Mouse (Mus musculus) ES-E14 (cell line): Measurements from ENCODE around the gene Bola2. TPM values are rescaled to one million over a fixed set of nuclear protein-coding genes. Genes with fewer than 3 reads are reported as not detected.

ENCODE experiments used
- DNase-seq: peaks from one replicate; pipeline ENCODE4 v3.0.0-alpha.2; 2013; ENCODE audit warnings: low read depth, low spot score
- H3K27ac ChIP-seq: 2 replicates; pipeline ENCODE4 v1.5.1; 2012; ENCODE audit warnings: low read depth, mild to moderate bottlenecking, low read length, moderate library complexity, mixed read lengths; ENCODE audit not compliant: poor library complexity, insufficient read depth, severe bottlenecking
- H3K36me3 ChIP-seq: 2 replicates; pipeline ENCODE4 v1.6.1; 2012; ENCODE audit warnings: mild to moderate bottlenecking, low read length, moderate library complexity, mixed read lengths; ENCODE audit not compliant: control insufficient read depth, poor library complexity, insufficient read depth, severe bottlenecking
- H3K4me1 ChIP-seq, 2 experiments: fragments of 150-350 bp in 1 of 2; sonication (generic) in 1 of 2; 2 replicates each; pipeline ENCODE4 v1.6.1; 2012; ENCODE audit warnings: low read length in 2 of 2, mild to moderate bottlenecking in 1 of 2, mixed read lengths in 1 of 2; ENCODE audit not compliant: control insufficient read depth in 2 of 2, insufficient read depth in 2 of 2, poor library complexity in 1 of 2
- H3K4me3 ChIP-seq, 2 experiments: fragments of 150-350 bp in 1 of 2; sonication (generic) in 1 of 2; 2 replicates each; pipeline ENCODE4 v1.5.1; 2012; ENCODE audit warnings: low read length in 2 of 2, low read depth in 1 of 2, mild to moderate bottlenecking in 1 of 2, mixed read lengths in 1 of 2; ENCODE audit not compliant: insufficient read depth in 1 of 2, poor library complexity in 1 of 2, severe bottlenecking in 1 of 2
- H3K9ac ChIP-seq: 2 replicates; pipeline ENCODE4 v1.6.1; 2012; ENCODE audit warnings: low read depth, mild to moderate bottlenecking, low read length, mixed read lengths; ENCODE audit not compliant: poor library complexity, insufficient read depth, severe bottlenecking
- H3K9me3 ChIP-seq: fragments of 150-350 bp; sonication (generic); 2 replicates; pipeline ENCODE4 v1.6.1; 2012; ENCODE audit warnings: low read depth, mild to moderate bottlenecking, low read length; ENCODE audit not compliant: control insufficient read depth, insufficient read depth
- CHD2 ChIP-seq: IDR thresholded peaks from 2 replicates; pipeline ENCODE4 v1.6.1; 2014; ENCODE audit warnings: mild to moderate bottlenecking, low read depth, low read length, inconsistent platforms
- HCFC1 ChIP-seq: IDR thresholded peaks from 2 replicates; pipeline ENCODE4 v1.6.1; 2012; ENCODE audit warnings: low read length, inconsistent platforms, borderline replicate concordance; ENCODE audit not compliant: insufficient read depth
- MAFK ChIP-seq: IDR thresholded peaks from 2 replicates; pipeline ENCODE4 v1.6.1; 2014; ENCODE audit warnings: mild to moderate bottlenecking, low read depth, low read length, inconsistent platforms; ENCODE audit not compliant: insufficient read depth
- ZC3H11A ChIP-seq: IDR thresholded peaks from 2 replicates; pipeline ENCODE4 v1.6.1; 2012; ENCODE audit warnings: low read depth, mild to moderate bottlenecking, inconsistent platforms, low read length, borderline replicate concordance
- ZNF384 ChIP-seq: IDR thresholded peaks from 2 replicates; pipeline ENCODE4 v1.6.1; 2012; ENCODE audit warnings: low read depth, low read length, inconsistent platforms
- in situ Hi-C, 2 experiments: fragments of 600-800 bp; cut with MboI; formaldehyde crosslinking; loops; one replicate each; pipeline ENCODE4 v1.15.1; 2025; ENCODE audit warnings: low sequenced_read_pairs in 2 of 2, inconsistent platforms in 1 of 2; ENCODE audit not compliant: unreplicated experiment in 2 of 2
- total RNA-seq: library from RNA; depleted of rRNA; stranded (reverse); fragments of 300-350 nt; gene quantifications from 2 replicates; pipeline ENCODE4 v1.2.3, GENCODE M21; 2012

The Bola2 gene
- total RNA-seq, 1 experiment, result 187 TPM

- Histone ChIP-seq H3K27ac (no peak overlapping the region), H3K36me3 (no peaks in the 10 kb centered on the region), H3K4me3 (no peak overlapping the region), H3K9ac (no peak overlapping the region), H3K4me1 (no peaks in the 10 kb centered on the region), H3K9me3 (no peaks in the 10 kb centered on the region)
- TF ChIP-seq ZNF384 (peak; percentile 69; the same call in 1 of the 2 replicates), ZC3H11A (no peak)
- in situ Hi-C loops, result no loop called here
- DNase-seq, result no peak
These were observed 20.5 kb downstream of the Bola2 start for GRCm38 (mm10) chr7:126715679-126716078.

GRCm38 (mm10) chr7:126717566-126717965 lies 22.4 kb downstream of the Bola2 start:
- in situ Hi-C loops, result no loop called here
- no peaks in the 10 kb centered on the region for H3K4me1 ChIP-seq
- no peaks in the 10 kb centered on the region for H3K9me3 ChIP-seq
- TF ChIP-seq CHD2 (no peak), MAFK (no peak), ZNF384 (no peak), ZC3H11A (no peak)
- H3K9ac ChIP-seq, result no peak overlapping the region
- DNase-seq, result no peak
- H3K36me3 ChIP-seq, result no peaks in the 10 kb centered on the region
- no peak overlapping the region for H3K4me3 ChIP-seq
- H3K27ac ChIP-seq, result no peak overlapping the region

- peak; percentile 54 for DNase-seq
- in situ Hi-C loops, result no loop called here
- H3K9me3 ChIP-seq, result no peaks in the 10 kb centered on the region
These were observed 23.7 kb downstream of the Bola2 start for GRCm38 (mm10) chr7:126718787-126719337.

GRCm38 (mm10) chr7:126721635-126722034 lies 26.4 kb downstream of the Bola2 start:
- no peaks in the 10 kb centered on the region for H3K36me3 ChIP-seq
- no peak overlapping the region for H3K4me3 ChIP-seq
- in situ Hi-C loops, result no loop called here
- H3K27ac ChIP-seq, result no peak overlapping the region
- H3K9ac ChIP-seq, result no peak overlapping the region
- no peak for DNase-seq
- no peaks in the 10 kb centered on the region for H3K4me1 ChIP-seq
- no peaks in the 10 kb centered on the region for H3K9me3 ChIP-seq
- TF ChIP-seq MAFK (no peak), CHD2 (no peak), ZC3H11A (no peak), ZNF384 (no peak), HCFC1 (no peak)

More at GRCm38 (mm10) chr7:126718787-126719337, 23.7 kb downstream of the Bola2 start:
- no peak overlapping the region for H3K27ac ChIP-seq
- no peaks in the 10 kb centered on the region for H3K36me3 ChIP-seq
- no peak overlapping the region for H3K9ac ChIP-seq
- TF ChIP-seq MAFK, result no peak
- TF ChIP-seq ZC3H11A, result no peak
- no peak for TF ChIP-seq HCFC1
- TF ChIP-seq ZNF384, result no peak
- TF ChIP-seq CHD2, result no peak
- no peaks in the 10 kb centered on the region for H3K4me1 ChIP-seq
- no peak overlapping the region for H3K4me3 ChIP-seq

- Histone ChIP-seq H3K27ac (no peak overlapping the region), H3K36me3 (no peaks in the 10 kb centered on the region), H3K4me1 (no peaks in the 10 kb centered on the region), H3K9me3 (no peaks in the 10 kb centered on the region), H3K9ac (no peak overlapping the region), H3K4me3 (no peak overlapping the region)
- no peak for DNase-seq
- no peak for TF ChIP-seq MAFK
- TF ChIP-seq HCFC1, result no peak
- no peak for TF ChIP-seq CHD2
- TF ChIP-seq ZC3H11A, result no peak
- no peak for TF ChIP-seq ZNF384
- in situ Hi-C loops, result no loop called here
These were observed 29.9 kb downstream of the Bola2 start for GRCm38 (mm10) chr7:126725077-126725476.
